Mouse (Mus musculus): ENCODE results near the gene Dcst2.

Gene Dcst2

DNA sequence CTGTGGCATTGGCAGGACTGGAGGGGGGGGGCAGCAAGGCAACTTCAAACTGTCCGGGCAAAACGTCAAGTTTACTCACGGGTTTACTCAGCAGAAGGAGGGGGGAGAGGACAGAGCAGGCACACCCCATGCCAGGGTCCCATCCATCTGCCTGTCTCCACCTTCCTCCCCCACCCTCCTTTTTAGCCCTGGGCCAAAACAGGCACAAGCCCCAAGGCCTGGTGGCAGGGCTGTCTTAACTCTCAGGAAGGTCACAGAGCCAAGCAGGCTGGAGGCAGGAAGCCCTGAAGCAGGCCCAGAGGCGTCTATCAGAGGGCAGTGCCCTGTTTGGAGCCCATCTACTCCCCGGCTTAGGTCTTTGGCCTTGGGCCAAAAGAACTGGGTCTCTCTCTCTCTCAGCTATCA lies 28.3 kb downstream of the Dcst2 start:
- no peak for DNase-seq

DNA sequence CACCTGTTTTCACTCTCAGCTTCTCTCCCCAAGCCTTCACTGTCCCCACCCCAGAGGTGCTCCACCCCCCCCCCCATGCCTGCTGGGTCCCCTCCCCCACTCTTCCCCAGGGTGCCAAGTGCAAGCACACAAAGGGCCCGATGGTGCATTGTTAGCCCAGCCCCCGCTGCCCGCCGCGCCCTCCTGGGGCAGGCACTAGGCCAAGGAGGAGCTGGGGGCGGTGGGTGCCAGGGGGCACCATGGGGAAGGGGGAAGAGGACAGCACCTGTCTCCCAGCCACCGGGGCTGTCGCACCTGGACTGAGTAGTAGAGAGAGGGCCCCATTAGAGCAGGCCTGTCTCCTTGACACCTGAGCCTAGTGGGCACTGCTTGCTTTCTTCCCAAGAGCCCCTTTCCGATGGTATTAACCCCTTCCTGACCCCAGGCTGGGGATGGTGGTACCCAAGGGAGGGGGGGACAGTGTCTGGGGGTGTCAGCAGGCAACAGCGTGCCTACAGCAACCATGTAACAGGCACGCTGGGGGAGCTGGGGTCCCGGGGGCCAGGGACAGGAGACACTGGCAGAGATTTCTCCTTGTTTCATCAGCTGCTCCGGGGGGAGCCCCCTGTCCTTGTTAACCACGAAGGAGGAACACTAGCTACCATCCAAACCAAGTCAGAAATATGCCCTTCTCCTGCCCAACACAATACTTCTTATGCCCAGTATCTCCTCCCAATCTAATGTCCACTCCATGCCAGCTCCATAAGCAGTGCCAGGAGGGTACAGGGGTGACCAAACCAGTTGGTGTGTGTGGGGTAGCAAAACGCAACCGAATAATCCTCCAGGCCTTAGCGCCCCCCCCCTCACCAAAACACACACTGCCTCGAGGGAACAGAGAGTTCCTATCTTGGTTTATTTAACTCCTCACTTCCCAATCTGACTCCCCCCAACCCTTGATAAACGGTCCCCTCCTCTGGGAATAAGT lies 29.2 kb downstream of the Dcst2 start:
- DNase-seq = no peak

DNA sequence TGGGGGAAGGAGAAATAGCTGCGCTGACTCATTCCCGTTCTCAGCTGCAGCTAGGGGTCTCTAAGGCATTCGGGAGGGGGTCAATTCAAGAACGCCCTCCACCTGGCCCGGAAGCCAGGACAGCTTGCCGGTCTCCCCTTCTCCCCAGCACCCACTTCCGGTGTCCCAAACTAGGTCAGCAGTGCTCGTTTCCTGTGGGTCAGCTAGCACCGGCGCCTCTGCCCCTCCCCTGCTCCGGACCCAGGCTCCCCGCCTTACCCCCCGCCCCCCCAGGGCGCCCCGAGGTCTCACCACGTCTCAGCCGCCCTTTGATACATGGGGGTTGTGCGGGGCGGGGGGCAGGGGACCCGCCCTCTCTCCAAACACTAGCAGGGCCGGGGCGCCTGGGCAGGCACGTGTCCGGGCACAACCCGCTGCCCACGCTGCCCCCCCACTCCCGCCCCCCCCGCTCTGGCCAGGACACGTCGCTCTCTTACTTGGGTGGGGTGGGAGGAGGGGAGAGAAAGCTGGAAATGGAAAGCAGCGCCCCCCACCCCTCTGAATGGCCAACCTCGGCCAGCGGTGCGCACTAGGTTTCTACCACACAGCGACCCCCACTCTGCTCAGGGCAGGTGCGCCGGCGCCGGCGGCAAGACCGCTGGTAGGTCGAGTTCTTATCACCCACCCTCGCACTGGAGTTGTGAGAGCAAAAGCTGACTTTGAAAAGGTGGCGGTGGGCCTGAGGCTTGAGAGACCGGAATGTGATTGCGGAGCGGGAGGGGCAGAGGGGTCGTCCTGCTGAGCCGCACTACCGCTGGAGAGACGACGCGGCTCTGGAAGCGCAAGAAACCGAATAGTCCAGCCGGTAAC lies 30.1 kb downstream of the Dcst2 start:
- DNase-seq = peak; percentile 50

DNA sequence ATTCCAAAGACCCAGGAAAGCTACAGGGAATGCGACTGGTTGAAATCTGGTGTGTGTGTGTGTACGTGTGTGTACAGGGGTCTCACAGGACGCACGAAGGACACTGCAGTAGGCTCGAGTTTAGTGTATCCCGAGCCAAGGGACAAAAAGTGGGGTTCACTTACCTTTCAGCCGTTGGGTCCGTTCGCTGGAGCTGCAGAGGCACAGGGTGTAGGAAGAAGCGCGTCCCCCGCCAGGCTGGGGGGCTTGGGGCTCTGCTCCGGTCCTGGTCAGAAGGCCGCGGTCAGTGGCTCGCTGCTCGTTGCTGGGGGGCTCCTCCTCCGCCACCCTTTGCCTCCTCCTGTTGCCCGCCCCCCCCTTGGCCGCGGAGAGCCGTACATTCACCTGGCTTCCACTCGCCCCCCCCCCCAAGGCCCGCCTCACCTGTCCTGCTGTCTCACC lies 31.1 kb downstream of the Dcst2 start:
- DNase-seq = no peak

DNA sequence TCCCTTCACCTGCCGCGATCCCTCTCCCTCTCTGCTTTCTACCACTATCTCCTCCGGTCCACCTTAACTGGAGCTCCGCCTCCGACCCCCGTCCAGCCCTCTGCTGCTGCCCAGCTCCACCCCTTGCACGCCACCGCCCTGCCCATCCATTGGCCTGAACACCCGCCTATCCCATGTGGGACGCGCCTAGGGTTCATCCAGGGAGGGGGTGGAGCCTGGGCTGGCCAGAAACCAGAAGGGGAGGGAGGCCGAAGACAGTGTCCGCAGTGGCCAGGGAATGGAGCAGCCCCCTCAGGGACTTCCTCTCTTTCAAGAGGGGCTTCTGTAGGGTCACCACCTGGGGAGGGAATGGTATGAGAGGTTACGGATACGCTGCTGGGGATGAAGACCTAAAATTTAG lies 31.8 kb downstream of the Dcst2 start:
- DNase-seq = peak; percentile 97

DNA sequence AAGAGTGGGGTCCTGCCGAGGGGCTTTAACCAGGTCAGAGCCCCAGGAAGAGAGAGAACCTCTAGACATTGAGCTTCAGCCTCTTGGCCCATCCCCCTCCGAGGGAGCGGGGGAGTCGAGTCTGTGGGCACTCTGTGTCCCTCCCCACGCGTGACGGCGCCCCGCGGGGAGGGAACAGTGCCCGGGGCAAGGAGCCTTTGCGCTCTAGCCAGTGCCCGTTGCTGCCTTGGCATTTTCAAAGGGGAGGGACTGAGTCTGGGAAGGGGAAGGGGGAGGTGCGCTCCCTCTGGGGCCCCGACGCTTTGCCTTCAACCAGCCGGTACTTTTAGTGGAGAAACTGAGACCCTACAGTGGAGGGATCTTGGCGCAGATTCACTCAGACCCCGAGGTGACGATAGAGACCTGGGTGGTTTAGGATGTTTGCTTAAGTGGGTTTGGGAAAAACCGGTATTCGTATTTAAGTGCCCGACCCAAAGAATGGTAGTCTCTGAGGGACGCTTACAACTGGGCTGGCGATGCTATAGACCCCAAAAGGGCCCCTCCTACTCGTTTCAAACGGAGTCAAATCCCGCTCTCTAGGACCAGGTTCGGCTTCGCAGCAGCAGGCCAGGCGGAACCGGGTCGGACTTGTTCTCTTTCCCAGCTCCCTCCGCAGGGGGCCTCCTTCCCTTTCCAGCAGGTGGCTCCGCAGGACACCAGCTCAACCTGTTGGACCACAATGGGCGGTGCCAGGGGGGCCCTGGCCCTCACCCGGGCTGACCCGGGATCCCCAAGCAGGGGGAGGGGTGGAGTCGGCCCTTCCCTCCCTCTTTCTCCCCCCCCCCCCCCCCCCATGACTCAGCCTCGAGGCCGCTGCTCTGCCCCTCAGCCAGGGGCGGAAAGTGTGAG lies 32.5 kb downstream of the Dcst2 start, which contains the start of gene Zbtb7b:
Gene Zbtb7b (minus strand): TSS at position 771 of the 888 bp plus-strand sequence.
- DNase-seq = peak; percentile 56

DNA sequence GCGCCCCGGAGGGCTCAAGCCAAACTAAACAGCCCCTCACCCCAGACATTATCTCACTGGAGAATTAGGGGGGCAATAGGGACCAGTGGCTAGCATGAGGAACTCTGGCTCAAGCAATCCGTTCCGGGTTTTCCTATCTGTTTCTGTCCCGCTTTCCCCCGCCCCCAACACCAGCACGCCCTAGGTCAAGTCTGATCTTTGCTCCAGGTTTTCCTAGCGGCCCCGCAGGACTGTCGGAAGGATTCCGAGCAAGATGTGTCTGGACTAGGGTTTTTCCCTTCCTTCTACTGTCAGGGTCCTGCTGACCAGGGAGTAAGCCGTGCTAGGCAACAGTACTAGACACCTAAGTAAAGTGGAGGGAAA lies 33.1 kb downstream of the Dcst2 start:
- DNase-seq = peak; percentile 57

DNA sequence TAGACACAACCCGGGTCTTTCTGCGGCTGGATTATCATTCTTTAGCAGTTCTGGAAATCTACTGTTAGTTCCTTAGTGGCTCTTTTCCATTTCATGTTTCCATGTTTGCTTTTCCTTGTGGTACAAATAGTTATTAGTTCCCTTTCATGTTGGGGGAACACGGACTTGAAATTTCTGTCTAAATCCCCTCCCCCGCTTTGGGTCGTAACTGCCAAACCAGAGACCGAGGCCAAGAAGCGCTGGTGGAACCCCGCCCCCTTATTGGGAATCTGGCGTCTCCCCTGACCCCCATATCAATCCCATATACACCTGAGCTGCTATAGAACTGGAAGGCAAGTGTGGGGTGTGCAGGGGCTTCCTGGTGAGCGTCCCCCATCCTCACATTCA lies 33.6 kb downstream of the Dcst2 start:
- no peak for DNase-seq

DNA sequence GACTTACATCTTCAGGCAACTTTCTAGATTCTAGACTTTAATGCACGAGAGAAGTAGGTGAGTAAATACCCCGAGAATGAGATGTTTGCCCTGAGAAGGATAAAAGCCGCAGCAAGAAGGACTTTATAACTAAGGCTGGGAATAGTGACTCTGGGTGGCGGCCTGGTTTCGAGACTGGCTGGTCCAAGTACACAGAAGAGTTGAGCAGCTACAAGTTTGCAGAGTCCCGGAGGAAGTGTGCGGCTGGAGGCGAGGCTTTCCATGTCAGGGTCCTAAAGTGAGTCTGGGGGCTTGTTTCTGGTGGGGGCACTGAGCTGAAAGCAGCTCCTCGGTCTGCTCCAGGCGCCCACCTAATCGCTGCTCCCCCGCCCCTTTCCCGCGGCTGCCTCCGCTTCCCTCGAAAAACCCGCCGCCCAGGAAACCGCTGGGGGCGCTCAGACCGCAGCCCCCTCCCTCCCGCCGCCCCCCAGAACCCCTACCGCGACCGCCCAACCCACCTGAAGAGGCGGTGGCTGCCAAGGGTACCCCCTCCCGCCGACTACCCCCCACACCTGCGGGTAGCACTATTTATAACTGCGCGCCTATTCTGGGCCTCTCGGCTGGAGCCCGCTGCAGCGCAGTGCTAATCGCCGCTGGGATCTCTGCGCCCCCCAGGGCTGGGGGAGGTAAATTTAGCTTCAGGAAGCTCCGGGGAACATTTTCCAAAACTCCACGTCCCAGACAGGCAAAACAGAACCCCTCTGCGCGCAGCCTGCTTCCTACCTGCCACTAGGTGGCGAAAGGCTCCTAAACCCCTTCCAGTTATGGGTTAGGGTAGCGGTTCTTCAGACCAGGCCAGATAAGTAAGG lies 34.3 kb downstream of the Dcst2 start:
- DNase-seq = peak; percentile 57

DNA sequence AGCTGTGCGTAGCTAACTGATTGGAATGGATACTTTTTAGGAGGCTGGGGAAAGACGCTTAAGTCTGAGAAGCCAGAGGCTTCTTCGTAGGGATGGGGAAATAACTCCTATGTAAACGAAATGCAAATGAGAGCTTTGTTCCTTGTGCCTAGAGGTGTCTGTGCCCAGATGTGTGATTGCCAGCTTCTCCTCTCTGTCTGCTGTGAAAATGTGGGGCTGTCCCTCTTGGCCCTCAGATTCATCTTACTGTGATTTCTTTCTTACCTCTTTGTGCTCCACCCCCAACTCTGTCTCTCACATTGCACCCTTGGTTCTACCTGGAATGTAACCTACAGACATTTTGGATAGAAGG lies 34.9 kb downstream of the Dcst2 start:
- DNase-seq = no peak

DNA sequence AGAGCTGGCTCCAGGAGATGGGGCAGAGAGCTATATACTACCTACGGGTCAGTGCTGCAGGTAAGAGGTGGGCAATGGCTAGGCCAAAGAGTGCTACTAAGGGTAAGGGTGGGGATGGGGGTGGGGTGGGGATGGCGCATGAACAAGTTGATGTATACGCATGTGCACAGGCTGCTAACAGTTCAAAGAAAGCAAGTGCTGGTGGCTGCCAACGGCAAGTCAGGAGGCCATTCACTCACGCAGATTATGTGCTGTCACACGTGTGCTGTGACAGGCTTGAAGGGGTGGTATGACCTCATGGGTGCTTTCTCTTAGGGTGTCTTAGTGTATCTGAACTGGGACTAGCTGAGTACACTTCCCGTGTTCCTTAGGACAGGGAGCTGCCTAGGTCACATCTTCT lies 39.6 kb downstream of the Dcst2 start:
- DNase-seq = no peak

DNA sequence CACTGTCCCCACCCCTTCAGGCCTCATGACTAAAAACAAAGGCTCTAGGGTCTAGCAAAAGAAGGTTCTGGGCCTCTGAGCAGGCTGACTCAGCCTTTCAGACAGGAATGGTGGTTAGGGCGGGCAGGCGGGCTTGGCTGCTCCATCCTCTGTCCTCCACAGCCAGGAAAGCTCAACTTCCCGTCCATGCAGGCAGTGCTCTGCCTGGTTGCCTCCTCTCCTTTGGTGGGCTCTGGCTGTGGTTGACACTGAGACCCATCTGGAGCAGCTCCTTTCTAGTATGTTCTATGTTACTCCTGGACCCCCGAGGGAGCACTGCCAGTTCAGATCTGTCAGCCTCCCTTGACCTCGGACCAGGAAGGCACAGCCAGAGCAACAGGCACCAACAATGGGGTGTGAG lies 40.9 kb downstream of the Dcst2 start, which contains the start of gene Lenep:
Gene Lenep (minus strand): TSS at position 101 of the 400 bp plus-strand sequence.
- no peak for DNase-seq

DNA sequence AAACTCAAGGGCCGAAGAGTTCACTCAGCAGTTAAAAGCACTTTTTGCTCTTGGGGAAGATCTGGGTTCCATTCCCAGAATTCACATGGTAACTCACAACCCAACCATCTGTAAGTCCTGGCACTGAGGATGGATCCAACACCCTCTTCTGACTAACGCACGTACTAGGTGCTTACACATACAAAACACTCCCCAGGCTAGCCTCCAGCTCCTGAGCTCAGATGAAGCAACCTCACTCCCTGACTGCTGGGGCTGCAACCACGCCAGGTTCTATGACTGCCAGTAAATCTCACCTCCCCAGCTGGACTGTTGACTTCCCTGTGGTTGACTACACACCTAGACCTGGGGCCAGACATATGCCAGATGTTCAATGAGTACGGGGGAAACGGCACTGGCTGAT lies 45.1 kb downstream of the Dcst2 start:
- DNase-seq = no peak

DNA sequence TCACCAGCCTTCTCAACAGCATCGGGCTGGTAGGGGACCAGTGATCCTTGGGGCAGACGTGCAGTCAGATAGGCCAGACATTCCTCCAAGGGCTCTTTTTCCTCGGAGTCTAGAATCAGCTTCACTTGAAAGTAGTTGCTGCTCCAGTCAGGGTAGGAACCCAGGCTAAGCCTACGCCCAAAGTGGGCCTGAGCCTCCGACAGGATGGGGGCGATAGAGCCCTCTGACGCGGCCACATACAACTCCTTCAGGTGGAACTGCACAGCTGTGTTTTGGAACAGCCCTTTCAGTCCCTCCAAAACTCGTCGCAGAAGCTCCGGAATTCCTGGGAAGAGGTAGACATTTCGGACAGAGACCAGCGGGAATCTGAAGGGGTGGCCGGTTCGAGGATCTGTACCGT lies 46.7 kb downstream of the Dcst2 start:
- DNase-seq = no peak

DNA sequence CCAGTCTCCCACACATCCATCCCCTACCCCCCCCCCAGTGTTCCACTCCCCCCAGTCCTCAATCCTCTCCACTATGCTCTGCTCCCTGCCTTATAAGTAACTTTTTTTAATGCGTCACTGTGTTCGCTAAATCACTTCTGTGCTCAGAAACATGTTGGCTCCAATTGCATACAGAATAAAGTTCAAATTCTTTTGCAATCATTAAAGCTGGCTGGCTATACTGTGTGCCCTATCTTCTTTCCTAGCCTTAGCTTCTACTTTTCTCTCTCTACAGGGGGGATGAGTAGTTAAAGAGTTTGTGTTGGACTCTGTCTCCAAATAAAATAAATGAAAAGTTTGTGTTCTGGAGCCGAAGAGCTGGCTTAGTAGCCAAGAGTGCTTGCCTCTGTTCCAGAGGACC lies 47.9 kb downstream of the Dcst2 start:
- no peak for DNase-seq

DNA sequence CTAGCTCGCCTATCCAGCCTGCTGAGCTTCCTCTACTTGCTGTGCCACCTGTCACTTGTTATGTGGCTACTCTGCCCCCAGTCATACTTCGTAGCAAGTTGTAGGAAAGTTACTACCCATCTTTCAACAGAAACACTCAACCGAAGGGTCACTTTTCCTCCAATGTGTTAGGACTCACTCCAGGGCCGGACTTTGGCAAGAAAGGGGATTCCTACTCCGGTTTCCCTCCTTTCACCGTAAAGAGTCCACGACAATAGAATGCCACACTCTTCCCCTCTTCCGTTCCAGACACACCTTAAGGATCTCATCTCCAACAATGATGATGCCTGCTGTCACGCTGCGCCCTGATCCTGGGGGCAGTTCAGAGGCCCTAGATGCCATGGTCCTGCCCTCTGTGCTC lies 49.1 kb downstream of the Dcst2 start:
- DNase-seq = no peak

DNA sequence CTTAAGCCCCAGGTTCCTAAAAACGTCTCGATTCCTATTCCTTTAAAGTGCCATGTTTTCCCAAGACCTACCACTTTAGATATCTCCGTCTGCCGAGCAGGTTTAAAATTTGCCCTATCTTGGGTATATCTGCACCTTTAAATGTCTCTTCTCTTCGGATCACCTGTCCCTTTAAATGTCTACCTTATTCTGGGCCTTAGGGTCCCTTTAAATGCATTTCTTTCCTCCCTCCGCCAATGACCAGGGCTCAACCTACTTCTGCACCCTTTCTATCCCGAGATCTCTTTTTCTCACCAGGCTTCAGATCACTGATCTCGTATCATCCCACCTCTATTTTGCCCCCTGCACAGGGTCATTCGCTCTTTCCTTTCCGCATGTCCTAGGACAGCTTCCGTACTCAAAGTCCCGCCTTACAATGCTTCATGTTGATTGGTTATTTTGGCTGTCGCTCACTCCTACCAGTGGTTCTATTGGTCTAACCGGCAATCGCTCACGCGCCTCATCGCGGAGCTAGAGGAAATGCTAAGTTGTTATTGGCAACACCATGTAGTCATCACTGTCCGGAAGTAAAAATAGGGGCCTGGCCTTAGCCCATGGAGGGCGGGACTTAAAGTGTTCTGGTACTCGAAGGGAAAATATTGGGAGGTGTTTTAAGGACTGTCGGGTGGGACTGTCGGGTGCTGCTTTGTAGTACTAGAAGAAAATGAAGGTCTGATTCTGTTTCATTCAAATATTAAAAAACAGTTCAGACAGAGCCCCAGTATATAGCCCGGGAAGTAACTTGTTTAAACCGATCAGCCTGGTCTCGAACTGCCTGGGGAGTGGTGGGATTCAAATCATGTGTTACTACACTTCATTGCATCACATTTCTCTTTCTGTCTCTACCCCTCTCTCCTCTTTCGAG lies 50.0 kb downstream of the Dcst2 start, which contains the start of gene Flad1:
Gene Flad1 (minus strand): TSS at position 381 of the 904 bp plus-strand sequence.
- DNase-seq = peak; percentile 99

DNA sequence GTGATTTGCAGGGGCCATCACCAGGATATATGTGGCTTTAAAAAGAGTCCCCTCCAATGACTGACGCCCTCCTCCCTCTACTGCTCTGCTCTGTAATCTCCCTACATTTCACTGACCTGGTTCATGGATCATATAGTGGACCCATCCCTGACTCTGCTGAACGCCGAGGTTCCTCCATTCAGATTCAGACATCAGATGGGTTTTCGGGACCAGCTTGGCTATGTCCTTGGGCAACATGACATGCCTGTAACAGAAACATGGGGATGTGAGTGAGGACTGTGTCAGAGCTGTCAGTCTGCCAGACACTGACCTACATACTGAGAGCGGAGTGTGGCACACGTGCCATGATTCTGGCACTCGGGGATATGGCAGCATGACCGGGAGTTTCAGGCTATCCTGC lies 54.4 kb downstream of the Dcst2 start:
- no peak for DNase-seq

DNA sequence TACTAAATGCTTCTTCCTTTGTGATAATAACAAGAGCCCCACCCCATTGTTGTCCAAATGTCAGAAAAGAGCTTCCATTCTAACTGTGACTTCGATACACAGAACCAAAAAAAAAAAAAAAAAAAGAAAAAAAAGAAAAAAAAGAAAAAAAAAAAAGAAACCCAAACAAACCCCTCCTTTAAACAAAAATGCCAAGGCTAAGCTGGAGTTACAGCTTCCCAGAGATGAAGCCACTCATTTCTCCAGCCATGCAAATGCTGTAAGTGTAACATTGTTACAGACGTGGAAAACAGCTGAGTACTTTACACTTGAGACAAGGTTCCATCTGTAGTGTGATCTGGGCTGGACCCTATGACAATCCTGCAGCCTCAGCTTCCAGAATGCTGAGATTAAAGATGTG lies 55.4 kb downstream of the Dcst2 start:
- DNase-seq = no peak

DNA sequence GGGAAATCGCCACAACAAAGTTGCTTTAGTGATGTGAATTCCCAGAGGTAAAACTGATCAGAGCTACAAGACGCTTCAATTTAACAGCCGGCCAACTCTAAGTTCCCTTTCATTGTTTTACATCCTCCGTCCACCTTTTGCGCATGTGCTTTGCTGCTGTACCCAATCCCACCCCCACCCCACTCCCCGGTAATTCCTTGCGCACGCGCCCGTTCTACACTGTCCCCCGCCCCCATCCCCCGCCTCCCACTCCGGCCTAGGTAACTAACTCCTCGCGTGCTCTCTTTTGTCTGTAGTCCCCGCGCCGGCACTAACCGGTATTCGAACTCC lies 56.0 kb downstream of the Dcst2 start:
- no peak for DNase-seq
